Mouse (Mus musculus) erythroblast, embryonic 14.5 days (primary cell): ENCODE measurements around the gene Rnf144b.

ENCODE experiments used
- GATA1 ChIP-seq: IDR thresholded peaks from 2 replicates; pipeline ENCODE4 v1.6.1; 2012; ENCODE audit warnings: low read length, inconsistent platforms, mixed read lengths
- TAL1 ChIP-seq: IDR thresholded peaks from 3 replicates; pipeline ENCODE4 v1.6.1; 2012; ENCODE audit warnings: low read length, inconsistent platforms, mixed read lengths

- no peak for TF ChIP-seq GATA1
- TF ChIP-seq TAL1 = no peak
Measured at GRCm38 (mm10) chr13:47226521-47226920, 104.1 kb downstream of the Rnf144b start.
